Mouse (Mus musculus) forebrain, embryonic 14.5 days (tissue): ENCODE data around the gene Wdr63. TPM values are rescaled to one million over a fixed set of nuclear protein-coding genes. Genes with fewer than 3 reads are reported as not detected.
"Not testable (repeated sequence)": the region's sequence is repeated elsewhere in the genome, so short reads cannot be mapped to it uniquely, and the experiment has no call there.

ENCODE experiments used
- ATAC-seq: fragments of 200-750 bp; cut with Nextera tagmentation; 2 replicates; pipeline ENCODE4 v1.8.0; 2017; ENCODE audit warnings: mild to moderate bottlenecking, moderate library complexity
- DNase-seq: peaks from one replicate; pipeline ENCODE4 v3.0.0-alpha.2; 2015; ENCODE audit warnings: low spot score
- H3K27ac ChIP-seq: fragments of 300-500 bp; sonication (generic); 2 replicates; pipeline ENCODE4 v1.5.1; 2014; ENCODE audit warnings: low read depth, mild to moderate bottlenecking, control low read depth, low read length, moderate library complexity
- H3K27me3 ChIP-seq: fragments of 300-500 bp; sonication (generic); replicated peaks from 2 replicates; pipeline ENCODE4 v1.6.1; 2014; ENCODE audit warnings: low read length, control low read depth, mixed read lengths; ENCODE audit not compliant: control insufficient read depth, insufficient read depth
- H3K36me3 ChIP-seq: fragments of 300-500 bp; sonication (generic); 2 replicates; pipeline ENCODE4 v1.6.1; 2014; ENCODE audit warnings: low read length, control low read depth; ENCODE audit not compliant: control insufficient read depth, insufficient read depth
- H3K4me1 ChIP-seq: fragments of 300-500 bp; sonication (generic); 2 replicates; pipeline ENCODE4 v1.6.1; 2014; ENCODE audit warnings: antibody characterized with exemption, low read length, control low read depth; ENCODE audit not compliant: control insufficient read depth, insufficient read depth
- H3K4me2 ChIP-seq: fragments of 300-500 bp; sonication (generic); 2 replicates; pipeline ENCODE4 v1.6.1; 2014; ENCODE audit warnings: mild to moderate bottlenecking, control low read depth, low read length
- H3K4me3 ChIP-seq: fragments of 300-500 bp; sonication (generic); 2 replicates; pipeline ENCODE4 v1.5.1; 2014; ENCODE audit warnings: low read depth, low read length, control low read depth
- H3K9ac ChIP-seq: fragments of 300-500 bp; sonication (generic); 2 replicates; pipeline ENCODE4 v1.6.1; 2014; ENCODE audit warnings: mild to moderate bottlenecking, low read length, control low read depth, moderate library complexity
- H3K9me3 ChIP-seq: fragments of 300-500 bp; sonication (generic); replicated peaks from 2 replicates; pipeline ENCODE4 v1.6.1; 2016; ENCODE audit warnings: low read length, control low read depth, mixed read lengths; ENCODE audit not compliant: control insufficient read depth
- WGBS: fragments of 180-500 bp; shearing (Covaris S2); extraction: QIAGEN DNeasy Blood & Tissue Kit; methylation state at CpG from one replicate; pipeline ENCODE4 v1.1.7; 2014; 5-methylcytosine and 5-hydroxymethylcytosine counted together
- polyA plus RNA-seq: library from polyadenylated mRNA; unstranded; fragments of >200 nt; fragmentation: Nextera tagmentation; extraction: Ambion mirVana; gene quantifications from 2 replicates; pipeline ENCODE4 v1.2.1, GENCODE M21; 2014

Wdr63 gene
- polyA plus RNA-seq, 1 experiment from 2014 or later: 2.1 TPM

DNA sequence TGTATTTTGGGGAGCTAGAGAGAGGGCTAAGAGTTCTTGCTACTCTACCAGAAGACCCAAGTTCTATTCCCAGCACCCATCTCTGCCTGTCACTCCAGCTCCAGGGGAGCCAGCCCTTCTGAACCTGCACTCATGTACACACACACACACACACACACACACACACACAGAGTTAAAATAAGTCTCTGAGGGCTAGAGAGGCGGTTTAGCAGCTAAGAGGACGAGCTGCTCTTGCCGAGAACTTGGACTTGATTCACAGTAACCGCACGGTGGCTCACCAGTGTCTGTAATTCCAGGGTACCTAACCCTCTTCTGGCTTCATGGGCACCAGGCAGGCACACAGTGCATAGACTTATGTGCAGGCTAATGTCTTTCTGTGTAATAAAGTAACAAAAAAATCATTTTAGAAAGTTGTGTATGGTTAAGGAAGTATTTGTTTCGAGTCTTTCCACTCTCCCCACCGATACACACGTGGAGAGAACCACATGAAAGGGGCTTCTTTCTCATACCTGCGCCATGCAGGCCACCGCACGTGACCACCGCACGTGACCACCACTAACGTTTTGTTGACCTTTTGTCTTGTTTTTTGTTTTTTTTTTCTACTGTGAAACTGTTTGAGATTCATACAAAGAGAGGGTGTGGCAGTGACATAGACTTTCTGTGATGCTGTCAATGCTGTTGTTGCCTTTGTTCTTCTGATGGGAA lies 103.4 kb downstream of the Wdr63 start:
- no peaks in the 10 kb centered on the region for H3K9me3 ChIP-seq
- H3K4me2 ChIP-seq: no peak overlapping the region
- ATAC-seq (no peak), DNase-seq (no peak)
- H3K4me1 ChIP-seq: no peaks in the 10 kb centered on the region
- 95% methylated on average over 14 of the region's 14 CpGs for WGBS
- H3K27me3 ChIP-seq: no peaks in the 10 kb centered on the region
- peaks cover 17% of the 10 kb centered on the region for H3K36me3 ChIP-seq
- H3K9ac ChIP-seq: no peak overlapping the region
- H3K4me3 ChIP-seq: no peak overlapping the region
- no peak overlapping the region for H3K27ac ChIP-seq

DNA sequence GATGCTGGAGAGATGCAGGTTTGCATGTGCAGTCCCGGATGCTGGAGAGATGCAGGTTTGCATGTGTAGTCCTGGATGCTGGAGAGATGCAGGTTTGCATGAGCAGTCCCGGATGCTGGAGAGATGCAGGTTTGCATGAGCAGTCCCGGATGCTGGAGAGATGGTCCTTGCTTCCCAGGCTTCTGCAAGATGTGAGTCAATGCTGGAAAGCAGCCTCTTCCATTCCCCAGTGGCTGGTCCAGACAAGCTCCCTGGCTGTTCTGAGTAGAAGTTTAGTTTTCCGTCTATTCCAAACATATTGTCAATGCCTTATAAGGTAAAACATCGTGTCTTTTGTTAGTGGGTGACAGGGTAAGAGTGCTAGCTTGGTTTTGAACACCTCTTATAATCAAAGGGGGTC lies 111.4 kb downstream of the Wdr63 start:
- 88% methylated on average over 4 of the region's 5 CpGs for WGBS
- not testable (repeated sequence) for DNase-seq, H3K4me3 ChIP-seq, H3K4me2 ChIP-seq, H3K27ac ChIP-seq, H3K4me1 ChIP-seq, H3K27me3 ChIP-seq, ATAC-seq, H3K9ac ChIP-seq, H3K9me3 ChIP-seq
- peaks cover 16% of the 10 kb centered on the region for H3K36me3 ChIP-seq

DNA sequence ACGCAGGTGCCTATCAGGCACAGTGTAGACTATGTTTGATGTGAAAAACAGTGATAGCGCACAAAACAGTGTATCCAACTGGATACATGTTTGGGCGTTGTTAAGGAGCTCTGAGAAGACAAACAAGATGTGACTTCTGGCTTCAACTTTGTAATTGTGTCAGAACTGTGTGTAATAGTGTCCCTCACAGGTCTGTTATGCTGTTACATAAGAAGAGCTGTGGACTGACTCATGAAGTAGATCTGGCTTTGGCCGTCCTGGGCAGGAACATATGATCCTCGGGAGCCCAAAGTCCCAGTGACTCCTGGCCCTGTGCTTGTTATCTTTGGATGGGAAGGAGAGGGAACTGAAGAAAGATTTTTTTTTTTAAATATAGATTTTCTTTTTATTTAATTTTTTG lies 112.4 kb downstream of the Wdr63 start:
- Histone ChIP-seq H3K4me2 (no peak overlapping the region), H3K27me3 (no peaks in the 10 kb centered on the region), H3K27ac (no peak overlapping the region), H3K9me3 (no peaks in the 10 kb centered on the region), H3K36me3 (0 out of 2 replicates have a peak, but pooled peaks cover 12% of the 10 kb centered on the region), H3K9ac (no peak overlapping the region), H3K4me3 (no peak overlapping the region), H3K4me1 (no peaks in the 10 kb centered on the region)
- DNase-seq (no peak), ATAC-seq (no peak)
- WGBS: 87% methylated on average over 5 of the region's 5 CpGs

DNA sequence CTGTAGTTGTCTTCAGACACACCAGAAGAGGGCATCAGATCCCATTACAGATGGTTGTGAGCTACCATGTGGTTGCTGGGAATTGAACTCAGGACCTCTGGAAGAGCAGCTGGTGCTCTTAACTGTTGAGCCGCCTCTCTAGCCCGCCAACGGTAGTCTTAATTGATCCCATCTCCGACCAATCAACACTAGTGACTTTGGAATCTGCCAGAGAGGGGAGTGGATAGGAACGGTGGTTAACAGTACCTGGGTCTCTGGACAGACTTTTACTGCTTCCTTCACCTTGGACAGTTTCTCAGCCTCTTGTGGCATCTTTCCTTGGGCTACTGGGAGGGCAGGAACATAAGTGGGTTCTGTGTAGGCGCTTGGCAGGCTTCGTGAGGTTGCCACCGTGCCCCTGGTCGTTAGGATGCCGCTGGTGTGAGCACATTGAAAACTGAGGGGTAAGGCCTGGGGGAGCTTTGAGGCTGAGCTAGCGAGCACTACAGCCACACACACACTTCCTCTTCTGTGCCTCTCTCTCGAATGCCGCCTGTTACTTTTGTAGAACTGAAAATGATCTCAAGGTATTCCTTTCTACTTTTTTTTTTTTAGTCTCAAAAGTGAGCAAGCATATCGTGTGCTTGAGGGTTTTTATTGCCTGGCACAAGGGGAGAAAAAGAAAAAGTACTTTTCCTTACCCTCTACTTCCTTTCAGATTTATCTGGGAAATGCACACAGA lies 114.3 kb downstream of the Wdr63 start:
- no peak overlapping the region for H3K27ac ChIP-seq
- H3K9me3 ChIP-seq: no peaks in the 10 kb centered on the region
- DNase-seq: no peak
- WGBS: 80% methylated on average over 14 of the region's 14 CpGs
- H3K36me3 ChIP-seq: 0 out of 2 replicates have a peak, but pooled peaks cover 3% of the 10 kb centered on the region
- H3K4me3 ChIP-seq: no peak overlapping the region
- no peak for ATAC-seq
- H3K27me3 ChIP-seq: peaks cover 3% of the 10 kb centered on the region; the same call in 1 of the 2 replicates
- no peak overlapping the region for H3K4me2 ChIP-seq
- H3K4me1 ChIP-seq: peaks cover 2% of the 10 kb centered on the region
- H3K9ac ChIP-seq: no peak overlapping the region

DNA sequence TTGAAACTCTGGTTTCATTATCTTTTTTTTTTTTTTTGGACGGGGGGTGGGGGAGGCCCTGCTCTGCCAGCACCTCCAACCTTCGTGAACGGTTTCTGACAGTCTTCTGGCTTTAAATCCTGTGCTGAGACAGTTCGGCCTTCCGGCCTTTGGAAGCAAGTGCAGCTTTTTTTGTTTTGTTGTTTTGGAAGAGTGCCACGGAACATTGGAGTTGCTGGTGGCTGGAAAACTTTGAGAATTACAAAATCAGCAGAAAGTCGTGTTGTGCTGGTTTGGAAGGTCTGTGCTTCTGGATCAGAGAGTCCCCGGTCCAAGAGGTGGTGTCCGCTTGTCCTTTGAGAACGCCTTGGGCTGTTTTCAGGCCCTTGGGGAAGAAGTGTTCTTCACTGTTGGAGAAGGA lies 115.1 kb downstream of the Wdr63 start:
- Histone ChIP-seq H3K4me3 (no peak overlapping the region), H3K27me3 (peaks cover 7% of the 10 kb centered on the region; the same call in 1 of the 2 replicates), H3K9ac (no peak overlapping the region), H3K4me1 (peaks cover 4% of the 10 kb centered on the region), H3K9me3 (no peaks in the 10 kb centered on the region), H3K27ac (no peak overlapping the region), H3K36me3 (no peaks in the 10 kb centered on the region), H3K4me2 (no peak overlapping the region)
- ATAC-seq (no peak), DNase-seq (no peak)
- WGBS: 84% methylated on average over 10 of the region's 10 CpGs

DNA sequence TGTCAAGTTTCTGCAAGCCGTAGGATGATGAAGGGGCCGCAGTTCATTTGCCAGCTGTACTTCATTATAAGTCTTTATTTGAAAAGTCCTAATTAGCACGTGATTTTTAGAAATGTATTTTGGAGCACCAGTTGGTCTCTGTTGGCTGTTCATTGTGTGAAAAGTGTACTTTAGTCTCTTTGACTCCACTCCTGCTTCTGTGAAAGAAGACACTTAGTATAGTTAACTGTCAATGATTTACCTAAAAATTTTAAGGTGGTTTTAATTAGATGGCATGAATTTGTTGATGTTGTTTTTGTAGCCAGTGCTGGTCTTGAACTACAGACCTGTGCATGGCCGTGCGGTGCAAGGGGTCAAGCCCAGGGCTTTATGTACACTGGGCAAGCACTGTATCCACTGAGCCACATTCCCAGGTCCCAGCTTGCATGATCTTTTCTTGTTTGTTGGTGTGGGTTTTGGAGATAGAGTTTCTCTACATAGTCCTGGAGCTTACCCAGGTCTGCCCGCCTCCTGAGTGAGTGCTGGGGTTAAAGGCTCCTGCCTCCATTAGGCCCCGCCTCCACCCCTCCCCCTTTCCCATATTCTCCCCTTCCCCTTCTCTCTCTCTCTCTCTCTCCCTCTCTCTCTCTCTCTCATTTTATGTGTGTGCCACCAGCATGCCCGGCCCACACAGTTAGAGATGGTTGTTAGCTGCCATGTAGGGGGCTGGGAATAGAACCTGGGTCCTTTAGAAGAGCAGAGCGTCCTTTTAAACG lies 115.8 kb downstream of the Wdr63 start:
- 82% methylated on average over 10 of the region's 10 CpGs for WGBS
- Histone ChIP-seq H3K9ac (no peak overlapping the region), H3K27me3 (peaks cover 7% of the 10 kb centered on the region; the same call in 1 of the 2 replicates), H3K36me3 (no peaks in the 10 kb centered on the region), H3K4me2 (no peak overlapping the region), H3K4me3 (no peak overlapping the region), H3K27ac (no peak overlapping the region), H3K4me1 (peaks cover 4% of the 10 kb centered on the region), H3K9me3 (no peaks in the 10 kb centered on the region)
- ATAC-seq: no peak
- no peak for DNase-seq

DNA sequence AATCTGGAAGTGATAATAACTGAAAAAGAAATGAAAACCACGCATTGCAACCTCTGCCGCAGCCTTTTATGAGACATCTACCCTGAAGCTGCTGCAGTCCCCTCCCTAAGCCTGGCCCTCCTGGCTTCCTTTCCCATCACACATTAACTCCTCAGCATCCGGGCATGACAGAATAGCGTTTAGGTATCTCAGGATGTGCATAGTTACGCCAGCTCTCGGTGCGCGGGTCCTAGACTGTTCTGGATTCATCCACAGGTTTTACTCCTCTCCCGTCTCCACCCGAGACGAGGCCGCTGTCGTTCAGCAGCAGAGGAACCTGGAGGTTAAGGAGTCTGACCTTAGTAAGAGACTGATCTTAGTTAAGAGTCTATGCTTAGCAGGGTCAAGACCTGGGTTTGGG lies 116.8 kb downstream of the Wdr63 start:
- Histone ChIP-seq H3K9me3 (no peaks in the 10 kb centered on the region), H3K4me1 (peaks cover 4% of the 10 kb centered on the region), H3K9ac (no peak overlapping the region), H3K4me3 (no peak overlapping the region), H3K36me3 (no peaks in the 10 kb centered on the region), H3K27me3 (peaks cover 10% of the 10 kb centered on the region; the same call in 1 of the 2 replicates), H3K27ac (no peak overlapping the region), H3K4me2 (no peak overlapping the region)
- no peak for DNase-seq
- 91% methylated on average over 13 of the region's 13 CpGs for WGBS
- ATAC-seq: no peak
